In the genomic region with DNA sequence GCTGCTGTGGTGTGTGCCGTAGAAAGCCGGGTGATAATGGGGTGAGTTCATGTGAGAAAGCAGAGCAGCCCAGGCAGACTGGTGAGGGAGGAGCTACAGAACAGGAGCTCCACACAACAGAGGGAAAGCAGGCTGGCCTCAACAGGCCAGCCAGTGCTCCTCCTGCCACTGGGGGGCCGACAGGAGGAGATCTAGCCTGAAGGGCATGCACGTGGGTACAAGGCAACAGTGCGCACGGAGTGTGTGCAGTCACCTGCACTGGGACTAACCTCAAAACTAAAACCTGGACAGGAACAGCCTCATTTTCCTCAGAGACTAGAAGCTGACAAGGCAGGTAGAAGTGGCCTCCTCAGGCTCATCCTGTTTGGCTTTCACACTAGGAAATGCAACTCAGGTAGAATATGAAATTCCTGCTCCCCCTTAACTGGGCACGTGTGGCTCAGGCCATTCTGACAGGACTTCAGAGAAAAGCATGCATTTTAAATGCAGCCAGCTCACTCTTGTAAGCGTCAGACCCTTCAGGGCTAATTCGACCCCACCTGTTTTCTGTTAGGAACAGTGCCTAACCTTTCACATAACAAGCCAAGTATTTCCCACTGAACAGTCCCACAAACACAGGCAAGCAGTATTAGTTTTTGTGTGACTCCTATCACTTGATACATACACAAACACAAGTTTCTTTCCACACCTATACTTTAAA, we compare ENCODE assay signal across 1 mouse cellular context.
TF ChIP-seq lines count a peak whose summit lies in the region.

No protein-coding gene starts in this region.

TF ChIP-seq in CH12.LX, 34 proteins besides CTCF, POLR2A, EP300 and RAD21 (continued from another document):
- TF ChIP-seq MYC (IDR thresholded peaks at IDR 0.05; ENCODE audit: low read depth, low read length), result peak; percentile 20; the same call in 1 of the 2 replicates
- TF ChIP-seq E2F4 (IDR thresholded peaks at IDR 0.05; ENCODE audit: insufficient replicate concordance, low read depth, low read length), result no peak
- TF ChIP-seq SIN3A (IDR thresholded peaks at IDR 0.05; ENCODE audit: low read length), result 0 out of 2 replicates have a peak, but pooled peaks have one; percentile 40
- TF ChIP-seq ZC3H11A (IDR thresholded peaks at IDR 0.05; ENCODE audit: low read depth, low read length), result no peak
- no peak for TF ChIP-seq RCOR1 (conservative IDR thresholded peaks at IDR 0.05; ENCODE audit: low read depth, low read length)
- TF ChIP-seq ETS1 (conservative IDR thresholded peaks at IDR 0.05; ENCODE audit: low read depth, low read length), result no peak
